Mouse (Mus musculus): ENCODE data around the gene Dhx16.

The Dhx16 gene

DNA sequence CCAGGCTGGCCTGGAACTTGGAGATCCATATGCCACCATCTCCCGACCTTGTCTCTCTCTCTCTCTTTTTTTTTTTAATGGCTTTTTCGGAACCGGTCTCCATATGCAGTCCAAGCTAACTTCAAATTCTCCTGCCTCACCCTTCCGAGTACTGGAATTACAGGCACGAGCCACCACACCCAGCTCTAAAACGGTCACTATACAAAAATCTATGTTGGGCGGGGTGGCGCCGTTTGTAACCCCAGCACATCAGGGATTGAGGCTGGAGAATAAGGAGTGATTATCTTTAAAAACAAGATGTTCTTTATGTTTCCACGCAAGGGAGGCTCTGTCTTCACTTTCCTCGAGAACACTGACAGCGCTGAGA lies 18.8 kb upstream of the Dhx16 start:
- DNase-seq: no peak

DNA sequence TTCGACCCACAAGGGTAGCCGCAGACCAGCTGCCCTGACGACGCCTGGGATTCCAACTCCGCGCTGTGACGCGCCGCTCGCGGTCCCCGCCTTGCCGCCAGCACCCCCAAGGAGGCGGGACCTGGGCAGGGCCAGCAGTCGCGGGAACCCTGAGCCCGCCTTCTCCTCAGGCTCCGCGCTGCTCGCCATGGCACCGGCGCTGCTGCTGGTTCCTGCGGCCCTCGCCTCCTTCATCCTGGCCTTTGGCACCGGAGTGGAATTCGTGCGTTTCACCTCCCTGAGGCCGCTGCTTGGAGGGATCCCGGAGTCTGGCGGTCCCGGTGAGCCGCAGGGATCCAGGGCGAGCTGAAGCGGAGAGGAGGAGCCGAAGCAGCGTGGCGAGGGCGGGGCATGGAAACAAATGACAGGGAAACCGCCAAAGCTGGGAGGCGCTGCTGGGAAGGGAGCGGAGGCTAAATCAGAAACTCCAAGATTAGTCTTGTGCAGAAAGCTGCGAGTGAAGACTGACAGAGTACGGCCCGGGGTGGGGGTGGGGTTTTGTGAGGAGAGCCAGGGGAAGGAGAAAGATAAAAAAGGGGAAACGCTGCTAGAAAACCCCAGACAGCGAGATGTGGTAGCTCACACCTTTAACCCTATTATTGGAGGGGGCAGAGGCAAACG lies 18.3 kb upstream of the Dhx16 start, which contains the start of gene Nrm:
TSS of gene Nrm (plus strand) at position 121 of the 660 bp plus-strand sequence.
- DNase-seq: peak; percentile 92 to 94

DNA sequence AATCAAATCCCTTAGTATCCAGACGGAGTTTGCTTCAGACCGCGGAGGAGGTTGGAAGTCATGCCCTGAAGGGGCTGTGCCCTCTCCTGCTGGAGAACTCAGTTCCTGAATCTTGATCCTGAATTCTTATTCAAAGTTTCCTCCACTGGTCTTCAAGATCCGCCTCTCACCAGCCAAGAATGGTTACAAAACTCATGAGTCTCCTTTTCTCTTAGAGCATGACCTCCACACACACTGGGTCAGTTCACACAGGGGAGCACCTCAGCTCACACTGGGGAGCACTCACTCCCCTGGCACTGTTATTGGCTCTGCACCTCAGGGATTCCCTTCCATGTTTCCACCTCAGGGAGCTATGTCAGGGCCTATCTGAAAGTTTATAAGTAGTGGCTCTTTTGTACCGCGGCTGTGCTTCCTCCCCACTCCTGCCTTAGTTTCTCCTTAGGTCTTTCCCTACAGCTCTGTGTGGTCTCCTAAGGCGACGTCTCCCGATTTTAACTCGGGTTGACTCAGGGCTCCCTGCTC lies 14.7 kb upstream of the Dhx16 start:
- DNase-seq: no peak

DNA sequence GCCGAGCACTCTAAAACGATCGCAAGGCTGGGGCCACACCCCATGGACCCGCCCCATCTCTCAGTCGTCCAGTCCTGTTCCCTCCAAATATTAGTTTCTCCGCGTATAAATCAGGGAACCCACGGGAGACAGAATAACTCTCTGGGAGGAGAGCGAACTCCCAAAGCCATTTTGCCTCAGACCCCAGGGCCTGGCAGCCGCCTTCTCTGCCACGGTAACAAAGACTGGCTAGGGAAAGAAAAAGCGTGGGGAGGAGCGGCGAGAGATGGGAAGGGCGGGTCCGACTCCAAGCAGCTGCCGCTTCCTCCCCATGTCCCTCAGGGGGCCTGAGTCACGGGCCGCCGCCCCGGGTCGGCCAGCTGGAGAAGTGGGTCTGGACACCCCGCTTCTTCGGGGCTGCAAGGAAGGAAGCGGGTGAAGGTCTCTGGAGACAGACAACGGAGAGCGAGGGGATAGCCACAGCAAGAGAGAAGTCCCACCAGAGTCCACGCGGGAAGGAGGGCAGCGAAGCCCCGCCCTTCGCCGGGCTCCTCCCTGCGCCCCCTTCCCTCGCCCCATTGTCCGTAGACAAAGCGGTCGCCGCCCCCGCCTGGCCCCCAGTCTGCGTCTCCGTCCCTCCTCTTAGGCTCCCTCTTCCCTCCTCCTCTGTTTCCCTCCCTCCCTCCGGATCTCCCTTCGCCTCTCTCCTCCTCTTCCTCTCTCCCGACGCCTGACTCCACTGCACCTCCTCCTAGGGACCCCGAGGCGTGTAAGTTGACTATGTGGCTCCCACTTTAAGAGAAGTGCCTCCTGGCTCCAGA lies 13.9 kb upstream of the Dhx16 start, which contains the start of gene Ppp1r18:
TSS of gene Ppp1r18 (plus strand) at position 113 of the 800 bp plus-strand sequence.
- peak; percentile 62 to 83 for DNase-seq

DNA sequence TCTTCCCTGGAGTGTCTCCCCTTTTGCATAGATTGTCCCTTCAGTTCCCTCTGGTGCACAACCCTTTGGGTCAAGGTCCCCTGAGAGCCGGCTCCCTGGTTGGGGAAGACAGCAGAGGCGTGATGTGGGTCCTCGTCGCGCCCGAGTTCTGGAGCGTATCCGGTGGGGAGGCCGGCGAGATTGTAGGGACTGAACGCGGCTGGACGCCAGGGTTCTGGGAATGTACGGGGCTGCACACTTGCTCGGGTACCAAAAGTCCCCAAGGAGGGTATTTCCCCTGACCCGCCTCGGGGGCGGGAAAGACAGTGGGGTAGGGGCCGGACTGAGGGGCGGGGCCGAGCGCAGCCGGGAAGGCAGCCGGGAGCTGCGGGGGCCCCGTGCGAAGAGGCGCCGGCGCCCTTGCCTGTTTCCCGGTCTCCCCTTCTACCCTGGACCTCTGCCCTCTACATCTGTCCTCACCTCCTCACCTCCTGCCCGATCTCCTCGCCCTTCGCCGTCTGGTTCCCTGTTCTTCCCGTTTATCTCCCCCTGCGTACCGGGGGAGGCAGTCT lies 13.3 kb upstream of the Dhx16 start:
- DNase-seq: peak; percentile 59 to 84

DNA sequence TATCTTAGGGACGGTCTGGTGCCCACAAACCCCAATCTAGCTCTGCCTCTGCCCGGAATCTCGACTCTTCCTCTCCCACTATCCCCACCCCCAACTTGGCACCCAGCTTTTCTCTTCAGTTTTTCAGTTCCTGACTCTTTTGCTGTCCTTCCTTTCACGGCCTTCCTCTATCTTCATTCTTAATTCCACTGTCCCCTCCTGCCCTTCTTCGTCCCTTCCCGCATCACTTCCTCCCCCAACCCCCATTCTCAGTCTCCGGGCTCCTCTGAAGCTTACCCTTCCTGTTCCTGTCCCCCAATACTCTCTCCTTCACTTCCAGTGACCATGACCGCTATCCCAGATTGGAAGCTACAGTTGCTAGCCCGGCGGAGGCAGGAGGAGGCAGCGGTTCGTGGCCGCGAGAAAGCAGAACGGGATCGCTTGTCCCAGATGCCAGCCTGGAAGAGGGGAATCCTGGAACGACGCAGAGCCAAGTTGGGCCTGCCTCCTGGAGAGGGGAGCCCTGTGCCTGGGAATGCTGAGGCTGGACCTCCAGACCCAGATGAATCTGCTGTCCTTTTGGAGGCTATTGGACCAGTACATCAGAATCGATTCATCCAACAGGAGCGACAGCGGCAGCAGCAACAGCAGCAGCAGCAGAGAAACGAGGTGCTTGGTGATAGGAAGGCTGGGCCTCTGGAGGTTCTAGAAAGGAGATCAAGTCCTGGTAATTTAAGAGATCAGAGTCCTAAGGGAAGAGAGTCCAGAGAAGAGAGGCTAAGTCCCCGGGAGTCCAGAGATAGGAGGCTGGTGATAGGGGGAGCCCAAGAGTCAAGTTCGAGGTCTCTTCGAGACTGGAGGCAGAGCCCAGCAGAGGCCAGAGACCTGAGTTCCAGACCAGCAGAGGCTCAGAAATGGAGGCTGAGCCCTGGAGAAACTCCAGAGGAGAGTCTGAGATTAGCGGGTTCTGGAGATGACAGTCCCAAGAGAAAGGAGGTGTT lies 12.4 kb upstream of the Dhx16 start:
- peak; percentile 57 to 69 for DNase-seq

DNA sequence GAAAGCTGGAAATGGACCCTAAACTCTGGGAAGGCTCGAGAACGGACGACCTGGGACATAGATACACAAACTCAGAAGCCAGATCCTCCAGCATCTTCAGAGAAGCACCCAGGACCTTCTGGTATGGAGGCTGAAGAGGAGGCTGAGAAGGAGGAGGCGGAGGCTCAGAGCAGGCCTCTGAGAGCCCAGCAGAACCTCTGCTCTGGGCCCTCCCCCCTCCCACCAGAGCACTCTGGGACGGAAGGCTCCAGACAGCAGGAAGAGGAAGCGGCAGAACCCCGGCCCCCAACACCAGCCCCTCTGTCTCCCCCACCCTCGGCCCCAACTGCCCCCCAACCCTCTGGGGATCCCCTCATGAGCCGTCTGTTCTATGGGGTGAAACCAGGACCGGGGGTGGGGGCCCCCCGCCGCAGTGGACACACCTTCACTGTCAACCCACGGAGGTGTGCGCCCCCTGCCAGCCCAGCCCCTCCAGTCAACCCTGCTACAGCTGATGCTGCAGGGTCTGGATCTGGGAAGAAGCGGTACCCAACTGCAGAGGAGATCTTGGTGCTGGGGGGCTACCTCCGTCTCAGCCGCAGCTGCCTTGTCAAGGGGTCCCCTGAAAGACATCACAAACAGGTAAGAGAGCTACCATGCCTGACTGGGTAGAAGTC lies 11.3 kb upstream of the Dhx16 start:
- peak; percentile 43 to 68 for DNase-seq

DNA sequence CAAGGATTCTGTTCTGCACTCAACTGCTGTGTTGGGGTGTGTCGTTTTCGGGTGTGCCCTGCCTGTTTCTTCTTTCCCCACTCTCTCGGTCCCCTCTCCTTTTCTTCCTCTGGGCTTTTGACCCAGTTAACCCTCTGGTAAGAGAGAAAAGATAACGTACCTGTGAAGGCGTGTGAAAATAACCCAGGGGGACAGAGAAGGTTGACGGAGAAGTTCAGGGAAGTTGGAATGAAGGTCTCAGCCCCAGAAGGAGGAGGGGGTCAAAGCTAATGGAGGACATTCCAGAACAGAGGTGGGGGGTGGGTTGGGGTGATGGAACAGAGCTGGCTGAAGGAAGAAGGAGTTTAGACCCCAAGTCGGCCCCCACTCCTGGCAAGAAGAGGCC lies 10.7 kb upstream of the Dhx16 start:
- DNase-seq: no peak

DNA sequence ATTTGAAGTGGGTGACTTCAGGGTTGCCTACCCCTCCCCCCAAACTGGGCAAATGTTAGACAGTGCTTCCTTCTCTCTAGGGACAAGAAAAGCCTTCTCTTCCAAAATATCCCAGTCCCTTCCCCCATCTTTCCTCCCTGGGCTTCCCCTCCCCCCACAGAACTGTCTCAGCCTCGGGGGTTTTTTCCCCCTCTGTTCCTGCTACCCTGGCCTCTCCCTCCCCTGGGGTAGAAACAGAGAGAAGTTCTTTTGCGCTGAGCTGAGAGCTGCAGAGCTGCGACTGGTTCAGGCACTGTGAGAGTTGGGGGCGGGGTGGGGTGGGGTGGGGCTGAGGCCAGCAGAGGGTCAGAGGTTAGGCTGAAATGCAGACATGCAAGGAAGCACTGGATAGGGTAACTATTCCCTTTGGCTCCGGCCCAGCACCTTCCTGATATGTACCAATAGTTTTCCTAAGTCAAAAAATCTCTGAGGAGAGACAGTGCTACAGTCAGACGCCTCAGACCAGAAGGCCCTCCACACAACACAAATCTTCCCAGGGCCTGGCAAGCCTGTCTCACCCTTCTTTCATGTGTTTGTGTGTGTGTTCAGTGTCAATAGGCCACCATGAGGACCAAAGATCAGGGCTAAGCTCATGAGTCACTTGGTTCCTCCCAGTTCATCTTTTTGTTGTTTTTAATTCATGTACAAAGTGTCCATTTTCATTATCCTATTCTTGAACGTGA lies 10.1 kb upstream of the Dhx16 start:
- DNase-seq: peak; percentile 70 to 76

DNA sequence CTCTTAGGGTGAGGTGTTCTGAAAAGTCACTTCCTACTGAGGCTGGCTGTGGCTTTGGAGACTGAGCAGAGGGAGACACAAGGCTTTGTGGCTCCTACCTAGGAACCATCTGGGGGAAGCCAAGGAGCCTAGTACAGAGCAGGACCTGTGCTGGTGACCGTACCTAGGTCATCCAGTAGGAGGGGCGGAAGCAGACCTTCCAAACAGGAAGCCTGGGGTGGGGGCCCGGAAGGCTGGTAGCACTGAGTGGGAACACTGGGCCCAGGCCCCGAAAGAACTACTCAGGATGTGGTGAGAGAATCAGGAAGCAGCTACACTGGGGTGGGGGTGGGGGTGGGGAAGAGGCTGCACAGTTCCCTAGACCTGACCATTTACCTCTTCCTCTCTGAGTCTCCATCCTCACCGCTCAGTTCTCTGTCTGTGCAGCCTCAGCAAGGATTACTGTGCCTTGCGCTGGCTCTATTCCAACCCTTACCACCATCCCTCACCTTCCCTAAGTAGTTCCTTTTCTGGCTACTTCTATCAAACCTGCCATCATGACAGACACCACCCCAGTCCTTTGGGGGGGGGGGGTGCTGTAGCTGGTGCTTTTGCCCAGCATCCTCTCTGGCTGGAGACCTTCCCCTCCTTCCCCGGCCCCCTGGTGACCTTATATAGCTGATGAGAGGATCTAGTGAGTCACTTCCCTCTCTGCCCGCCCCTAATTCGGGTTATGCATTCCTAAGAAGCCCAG lies 9.3 kb upstream of the Dhx16 start:
- DNase-seq: peak; percentile 69 to 89

DNA sequence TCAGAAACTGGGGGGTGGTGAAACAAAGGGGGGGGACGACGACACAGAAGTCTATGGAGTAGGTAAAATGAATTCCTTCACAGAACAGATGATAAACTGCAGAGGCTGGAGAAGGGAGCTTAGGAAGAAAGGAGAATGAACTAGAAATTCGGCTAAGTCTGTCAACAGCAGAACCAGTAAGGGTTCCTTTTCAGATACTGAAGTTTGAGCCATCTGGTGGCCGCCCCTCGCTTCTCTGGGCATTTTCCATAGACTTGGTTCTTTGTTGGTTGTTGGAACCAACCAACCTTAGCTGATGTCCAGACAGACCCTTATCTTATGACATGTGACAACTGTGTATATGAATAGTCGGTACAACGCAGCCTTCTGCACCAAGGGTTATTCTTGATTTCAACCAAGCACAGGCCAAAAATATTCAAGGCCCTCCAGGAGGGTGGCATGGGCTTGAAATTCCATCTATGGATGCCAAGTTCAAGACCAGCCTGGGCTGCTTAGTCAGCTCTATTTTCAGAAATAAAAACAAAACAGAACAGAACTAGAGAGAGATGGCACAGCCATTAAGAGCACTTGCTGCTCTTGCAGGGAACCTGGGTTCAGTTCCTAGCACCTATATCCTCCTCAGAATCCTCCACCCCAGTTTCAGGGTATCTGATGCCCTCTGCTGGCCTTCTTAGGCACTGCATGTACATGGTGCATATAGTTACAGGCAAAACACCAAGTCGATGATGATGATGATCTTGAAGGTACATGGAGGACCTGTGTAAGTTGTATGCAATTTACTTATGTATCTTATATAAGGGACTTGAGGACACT lies 8.5 kb upstream of the Dhx16 start:
- DNase-seq: peak in 1 of 2 experiments; percentile 41

DNA sequence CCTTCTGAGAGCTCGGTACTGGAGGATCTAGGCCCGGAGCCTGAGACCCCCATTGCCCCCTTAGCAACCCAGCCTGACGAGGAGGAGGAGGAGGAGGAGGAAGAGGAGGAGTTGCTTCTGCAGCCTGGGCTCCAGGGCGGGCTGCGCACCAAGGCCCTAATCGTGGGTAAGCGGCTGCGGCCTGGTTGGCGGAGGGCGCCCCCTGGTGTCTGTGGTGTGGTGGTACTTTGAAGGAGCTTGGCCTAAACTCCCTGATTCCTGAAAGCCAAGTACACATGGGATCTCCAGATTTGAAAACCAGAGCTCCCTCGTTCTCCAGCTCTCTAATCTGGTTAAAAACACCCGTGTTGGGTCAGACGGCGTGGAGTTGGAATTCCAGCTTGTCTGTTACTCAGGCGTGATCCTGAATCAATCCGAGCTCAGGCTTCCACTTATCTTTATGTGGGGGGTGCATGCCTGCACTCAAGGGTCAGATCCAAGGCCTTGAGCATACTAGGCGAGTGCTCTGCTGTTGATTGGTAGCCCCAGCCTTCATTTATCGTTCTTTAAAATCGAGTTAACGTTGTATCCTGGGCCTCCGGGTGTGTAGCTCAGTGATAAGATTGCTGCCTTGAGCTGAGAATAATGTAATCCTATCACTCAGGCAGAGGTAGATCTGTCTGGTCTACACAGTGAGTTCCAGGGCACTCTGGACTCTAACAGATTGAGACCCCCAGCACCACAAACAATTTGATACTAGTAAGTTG lies 5.7 kb upstream of the Dhx16 start:
- DNase-seq: peak; percentile 88 to 89

DNA sequence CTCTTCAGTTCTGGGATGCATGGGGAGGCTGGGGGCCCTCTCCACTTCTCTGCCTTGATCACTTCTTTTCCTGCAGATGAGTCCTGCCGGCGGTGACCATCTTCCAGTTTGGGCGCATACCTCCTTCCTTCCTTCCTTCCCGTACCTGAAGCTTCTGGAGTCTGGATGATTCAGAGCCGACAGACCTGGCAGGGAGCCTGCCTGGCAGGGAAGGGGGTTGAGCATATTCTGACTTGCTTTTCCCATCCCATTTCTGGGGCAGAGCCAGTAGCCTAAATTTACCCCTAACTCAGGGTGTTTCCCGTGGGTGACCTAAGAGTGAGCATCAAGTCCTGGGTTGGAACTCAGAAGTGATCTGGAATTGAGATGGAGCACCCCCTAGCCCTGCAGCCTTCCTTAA lies 4.9 kb upstream of the Dhx16 start:
- peak; percentile 57 to 68 for DNase-seq

DNA sequence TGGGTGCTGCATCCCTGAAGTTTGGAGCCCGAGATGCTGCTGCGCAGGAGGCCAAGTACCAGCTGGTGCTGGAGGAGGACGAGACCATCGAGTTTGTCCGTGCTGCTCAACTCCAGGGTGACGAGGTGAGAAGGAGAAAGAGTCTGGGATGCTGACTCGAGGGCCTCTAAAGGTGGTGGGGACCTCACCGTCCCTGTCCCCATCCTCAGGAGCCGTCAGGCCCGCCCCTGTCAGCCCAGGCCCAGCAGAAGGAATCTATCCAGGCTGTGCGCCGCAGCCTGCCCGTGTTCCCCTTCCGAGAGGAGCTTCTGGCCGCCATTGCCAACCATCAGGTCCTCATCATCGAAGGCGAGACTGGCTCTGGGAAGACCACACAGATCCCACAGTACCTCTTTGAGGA lies 3.3 kb downstream of the Dhx16 start:
- DNase-seq: no peak

DNA sequence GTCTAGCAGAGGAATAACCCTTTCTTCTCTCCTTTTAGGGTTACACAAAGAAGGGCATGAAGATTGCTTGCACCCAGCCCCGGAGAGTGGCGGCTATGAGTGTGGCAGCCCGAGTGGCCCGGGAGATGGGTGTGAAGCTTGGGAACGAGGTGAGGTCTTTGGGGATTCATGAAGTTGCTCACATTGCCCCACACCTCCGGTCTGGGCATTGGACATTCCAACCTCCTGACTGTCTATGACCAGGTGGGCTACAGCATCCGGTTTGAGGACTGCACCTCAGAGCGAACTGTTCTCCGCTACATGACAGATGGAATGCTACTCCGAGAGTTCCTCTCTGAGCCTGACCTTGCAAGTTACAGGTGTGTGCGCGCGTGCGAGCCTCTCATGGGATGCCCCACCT lies 4.2 kb downstream of the Dhx16 start:
- DNase-seq: no peak

DNA sequence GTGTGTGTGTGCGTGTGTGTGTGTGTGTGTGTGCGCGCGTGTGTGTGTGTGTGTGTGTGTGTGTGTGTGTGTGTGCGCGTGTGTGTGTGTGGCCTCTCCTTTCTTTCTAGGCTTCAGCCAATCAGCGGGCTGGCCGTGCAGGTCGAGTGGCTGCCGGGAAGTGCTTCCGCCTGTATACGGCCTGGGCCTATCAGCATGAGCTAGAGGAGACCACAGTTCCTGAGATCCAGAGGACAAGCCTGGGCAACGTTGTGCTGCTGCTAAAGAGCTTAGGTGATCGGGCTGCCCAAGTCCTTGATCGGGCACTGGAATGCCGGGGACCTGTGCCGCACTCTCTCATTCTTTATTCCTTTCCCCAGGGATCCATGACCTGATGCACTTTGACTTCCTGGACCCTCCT lies 8.1 kb downstream of the Dhx16 start:
- DNase-seq: no peak

DNA sequence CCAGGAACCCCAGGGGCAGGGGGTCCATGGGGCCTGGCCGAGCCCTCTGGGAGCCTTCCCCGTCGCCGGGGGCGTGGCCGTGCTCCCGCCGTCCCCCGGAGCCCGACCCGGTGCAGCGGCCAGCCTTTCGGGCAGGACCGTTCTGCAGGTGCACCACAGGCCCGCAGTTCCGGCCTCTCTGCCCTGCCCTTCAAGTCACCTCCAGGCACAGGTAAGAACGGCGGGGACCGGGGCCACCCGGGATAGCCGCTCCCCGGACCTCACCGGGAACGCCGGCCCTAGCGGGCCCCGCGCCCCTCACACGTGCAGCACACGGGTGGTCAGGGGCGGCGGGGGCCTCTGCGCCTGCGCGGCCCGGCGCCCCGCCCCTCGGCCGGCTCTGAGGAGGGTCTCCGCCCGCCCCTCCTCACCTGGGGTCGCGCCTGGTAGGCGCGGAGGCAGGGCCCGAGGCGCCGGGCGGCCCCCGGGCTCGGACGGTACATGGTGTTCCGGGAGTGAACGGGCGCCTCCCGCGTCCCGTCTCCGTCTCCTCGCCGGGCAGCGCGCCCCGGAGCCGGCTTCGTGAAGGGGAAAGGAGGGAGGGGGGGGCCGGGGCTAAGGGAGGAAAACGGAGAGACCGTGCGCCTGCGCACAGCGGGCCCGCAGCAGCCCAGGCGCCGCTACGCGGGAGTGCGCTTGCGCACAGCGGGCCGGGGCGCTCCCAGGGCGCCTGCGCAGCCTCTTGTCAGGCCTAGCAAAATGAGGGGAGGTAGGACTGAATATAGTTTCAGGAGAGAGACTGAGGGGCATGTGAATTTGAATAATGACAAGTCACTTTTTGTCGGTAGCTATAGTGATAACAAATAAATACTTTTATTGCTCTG lies 17.4 kb downstream of the Dhx16 start, which contains the start of gene 2310061I04Rik:
TSS of gene 2310061I04Rik (minus strand) at position 651 of the 863 bp plus-strand sequence.
- peak; percentile 90 to 95 for DNase-seq
